Mouse (Mus musculus) liver, embryonic 12.5 days (tissue): ENCODE measurements around the gene Dlx1. TPM values are rescaled to one million over a fixed set of nuclear protein-coding genes. Genes with fewer than 3 reads are reported as not detected.

Experiments
- ATAC-seq: fragments of 200-750 bp; cut with Nextera tagmentation; 2 replicates; pipeline ENCODE4 v1.8.0; 2017; ENCODE audit warnings: moderate number of reproducible peaks, mild to moderate bottlenecking, moderate library complexity
- H3K27ac ChIP-seq: fragments of 300-500 bp; sonication (generic); 2 replicates; pipeline ENCODE4 v1.5.1; 2016; ENCODE audit warnings: mild to moderate bottlenecking
- H3K27me3 ChIP-seq: fragments of 300-500 bp; sonication (generic); replicated peaks from 2 replicates; pipeline ENCODE4 v1.6.1; 2016; ENCODE audit warnings: mild to moderate bottlenecking, moderate library complexity
- H3K36me3 ChIP-seq: fragments of 300-500 bp; sonication (generic); 2 replicates; pipeline ENCODE4 v1.6.1; 2016; ENCODE audit warnings: mild to moderate bottlenecking, moderate library complexity
- H3K4me1 ChIP-seq: fragments of 300-500 bp; sonication (generic); 2 replicates; pipeline ENCODE4 v1.6.1; 2016
- H3K4me2 ChIP-seq: fragments of 300-500 bp; sonication (generic); 2 replicates; pipeline ENCODE4 v1.6.1; 2016; ENCODE audit warnings: mild to moderate bottlenecking, moderate library complexity
- H3K4me3 ChIP-seq: fragments of 300-500 bp; sonication (generic); 2 replicates; pipeline ENCODE4 v1.5.1; 2016; ENCODE audit warnings: mild to moderate bottlenecking, moderate library complexity
- H3K9ac ChIP-seq: fragments of 300-500 bp; sonication (generic); 2 replicates; pipeline ENCODE4 v1.6.1; 2016; ENCODE audit warnings: mild to moderate bottlenecking, moderate library complexity
- H3K9me3 ChIP-seq: fragments of 300-500 bp; sonication (generic); replicated peaks from 2 replicates; pipeline ENCODE4 v1.6.1; 2016; ENCODE audit warnings: mild to moderate bottlenecking, moderate library complexity
- WGBS: fragments of 180-500 bp; shearing (Covaris S2); methylation state at CpG from one replicate; pipeline ENCODE4 v1.1.7; 2016; ENCODE audit not compliant: insufficient replicate concordance; 5-methylcytosine and 5-hydroxymethylcytosine counted together
- polyA plus RNA-seq: library from polyadenylated mRNA; unstranded; fragments of >200 nt; fragmentation: Nextera tagmentation; extraction: Ambion mirVana; gene quantifications from 2 replicates; pipeline ENCODE4 v1.2.1, GENCODE M21; 2016

Dlx1 gene
- polyA plus RNA-seq = 0.19 and 0.23 TPM in 2 replicates

GRCm38 (mm10) chr2:71528014-71528713 lies at the start of gene Dlx1:
Gene Dlx1, plus strand, starts transcription at chr2:71528113.
- H3K9ac ChIP-seq = no peak within 1 kb of the TSS
- WGBS = 3% methylated on average over 26 of the region's 26 CpGs
- no peaks in the 10 kb centered on the region for H3K9me3 ChIP-seq
- peaks cover 41% of the 10 kb centered on the region for H3K4me1 ChIP-seq
- H3K4me3 ChIP-seq = peak within 1 kb of the TSS; percentile 60
- peak within 1 kb of the TSS; percentile 95 for H3K4me2 ChIP-seq
- H3K27ac ChIP-seq = no peak within 1 kb of the TSS
- no peak for ATAC-seq
- peaks cover 98% of the 10 kb centered on the region for H3K27me3 ChIP-seq
- H3K36me3 ChIP-seq = no peaks in the 10 kb centered on the region

DNA sequence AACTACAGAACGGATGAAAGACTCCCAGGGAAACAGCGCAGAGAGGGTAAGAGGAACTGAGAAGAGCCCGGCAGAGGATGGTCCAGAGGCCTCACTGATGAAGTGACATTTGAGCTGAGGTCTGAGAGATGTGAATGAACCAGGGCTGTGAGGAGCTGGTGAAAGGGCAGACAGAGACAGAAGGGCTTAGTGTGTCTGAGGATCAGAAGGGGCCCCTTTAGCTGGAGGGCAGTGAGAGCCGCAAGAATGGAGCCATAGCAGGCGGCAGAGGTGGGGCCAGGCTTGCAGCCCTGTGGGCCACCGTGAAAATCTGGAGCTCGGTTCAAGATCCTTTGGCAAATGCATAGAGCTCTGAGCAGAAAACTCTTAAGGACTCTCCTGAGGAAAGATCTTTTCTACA lies 48.0 kb upstream of the Dlx1 start:
- no peak overlapping the region for H3K4me3 ChIP-seq
- no peak overlapping the region for H3K27ac ChIP-seq

GRCm38 (mm10) chr2:71481825-71482224 lies 46.1 kb upstream of the Dlx1 start:
- no peak for ATAC-seq
- Histone ChIP-seq H3K4me2 (no peak overlapping the region), H3K36me3 (peaks cover 11% of the 10 kb centered on the region; the same call in 1 of the 2 replicates), H3K27me3 (no peaks in the 10 kb centered on the region), H3K4me1 (peaks cover 13% of the 10 kb centered on the region), H3K4me3 (no peak overlapping the region), H3K9me3 (0 out of 2 replicates have a peak, but pooled peaks cover 3% of the 10 kb centered on the region), H3K27ac (no peak overlapping the region), H3K9ac (no peak overlapping the region)
- WGBS = 45% methylated on average over 6 of the region's 6 CpGs

More for the DNA sequence above, 48.0 kb upstream of the Dlx1 start:
- H3K27me3 ChIP-seq = no peaks in the 10 kb centered on the region
- H3K4me2 ChIP-seq = no peak overlapping the region
- H3K36me3 ChIP-seq = peaks cover 9% of the 10 kb centered on the region; the same call in 1 of the 2 replicates
- peaks cover 21% of the 10 kb centered on the region for H3K4me1 ChIP-seq
- H3K9me3 ChIP-seq = 0 out of 2 replicates have a peak, but pooled peaks cover 3% of the 10 kb centered on the region
- ATAC-seq = no peak
- H3K9ac ChIP-seq = no peak overlapping the region
- 57% methylated on average over 7 of the region's 7 CpGs for WGBS

GRCm38 (mm10) chr2:71483046-71483716 lies 44.7 kb upstream of the Dlx1 start:
- peaks cover 2% of the 10 kb centered on the region; the same call in 1 of the 2 replicates for H3K36me3 ChIP-seq
- peaks cover 13% of the 10 kb centered on the region for H3K4me1 ChIP-seq
- H3K27me3 ChIP-seq = no peaks in the 10 kb centered on the region
- ATAC-seq = no peak
- H3K4me3 ChIP-seq = no peak overlapping the region
- 79% methylated on average over 10 of the region's 10 CpGs for WGBS
- no peak overlapping the region for H3K27ac ChIP-seq
- H3K9ac ChIP-seq = no peak overlapping the region
- no peak overlapping the region for H3K4me2 ChIP-seq
- no peaks in the 10 kb centered on the region for H3K9me3 ChIP-seq

GRCm38 (mm10) chr2:71483717-71484066 lies 44.2 kb upstream of the Dlx1 start:
- 73% methylated on average over 5 of the region's 5 CpGs for WGBS
- no peak for ATAC-seq

DNA sequence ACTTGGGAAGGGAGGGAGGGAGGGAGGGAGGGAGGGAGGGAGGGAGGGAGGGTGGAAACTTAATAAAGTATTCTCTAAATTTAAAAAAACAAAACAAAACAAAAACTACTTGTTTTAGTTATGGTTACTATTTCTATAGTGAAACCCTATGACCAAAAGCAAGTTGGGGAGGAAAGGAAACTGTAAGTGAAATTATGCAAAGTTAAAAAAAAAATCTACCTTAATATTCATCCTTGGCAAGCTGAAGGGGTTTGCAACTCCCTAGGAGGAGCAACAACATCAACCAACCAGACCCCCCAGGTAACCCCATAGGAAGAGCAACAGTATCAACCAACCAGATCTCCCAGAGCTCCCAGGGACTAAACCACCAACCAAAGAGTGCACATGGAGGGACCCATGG lies 36.6 kb upstream of the Dlx1 start:
- no peaks in the 10 kb centered on the region for H3K27me3 ChIP-seq
- no peak for ATAC-seq
- H3K9ac ChIP-seq = no peak overlapping the region

More at GRCm38 (mm10) chr2:71483717-71484066, 44.2 kb upstream of the Dlx1 start:
- Histone ChIP-seq H3K36me3 (peaks cover 2% of the 10 kb centered on the region; the same call in 1 of the 2 replicates), H3K9ac (no peak overlapping the region), H3K4me3 (no peak overlapping the region), H3K4me1 (peaks cover 13% of the 10 kb centered on the region), H3K27ac (no peak overlapping the region), H3K9me3 (no peaks in the 10 kb centered on the region), H3K4me2 (no peak overlapping the region), H3K27me3 (no peaks in the 10 kb centered on the region)

DNA sequence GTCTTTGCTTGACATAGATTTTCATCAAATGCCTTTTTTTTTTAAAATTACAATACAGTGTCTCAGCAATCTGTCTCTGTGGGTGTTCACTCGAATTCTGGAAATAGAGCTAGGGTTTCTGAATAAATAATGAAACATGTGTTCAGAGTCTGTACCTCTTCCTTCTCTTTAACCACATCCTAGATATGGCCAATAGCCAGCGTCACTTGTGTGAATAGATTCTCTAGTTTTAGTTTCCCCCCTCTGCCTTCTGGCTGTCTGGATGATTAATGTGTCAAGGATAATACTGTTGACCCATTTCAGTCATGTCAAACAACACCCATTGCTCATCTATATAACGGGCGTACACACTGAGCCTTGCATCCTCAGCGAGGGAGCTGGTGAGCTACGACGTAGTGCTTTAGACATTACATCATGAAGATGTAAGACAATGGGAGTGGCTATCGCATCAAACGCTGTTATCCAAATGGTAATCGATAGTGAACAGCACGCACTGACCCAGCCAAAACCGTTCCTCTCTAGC lies 34.7 kb upstream of the Dlx1 start:
- Histone ChIP-seq H3K9ac (no peak overlapping the region), H3K4me3 (no peak overlapping the region), H3K4me2 (no peak overlapping the region), H3K27me3 (no peaks in the 10 kb centered on the region), H3K27ac (no peak overlapping the region), H3K36me3 (no peaks in the 10 kb centered on the region), H3K9me3 (no peaks in the 10 kb centered on the region), H3K4me1 (no peaks in the 10 kb centered on the region)
- WGBS = 70% methylated on average over 12 of the region's 12 CpGs
- no peak for ATAC-seq

More for the DNA sequence above, 36.6 kb upstream of the Dlx1 start:
- H3K36me3 ChIP-seq = no peaks in the 10 kb centered on the region
- no peak overlapping the region for H3K4me3 ChIP-seq
- no peak overlapping the region for H3K4me2 ChIP-seq
- H3K4me1 ChIP-seq = no peaks in the 10 kb centered on the region
- no peak overlapping the region for H3K27ac ChIP-seq
- H3K9me3 ChIP-seq = no peaks in the 10 kb centered on the region

DNA sequence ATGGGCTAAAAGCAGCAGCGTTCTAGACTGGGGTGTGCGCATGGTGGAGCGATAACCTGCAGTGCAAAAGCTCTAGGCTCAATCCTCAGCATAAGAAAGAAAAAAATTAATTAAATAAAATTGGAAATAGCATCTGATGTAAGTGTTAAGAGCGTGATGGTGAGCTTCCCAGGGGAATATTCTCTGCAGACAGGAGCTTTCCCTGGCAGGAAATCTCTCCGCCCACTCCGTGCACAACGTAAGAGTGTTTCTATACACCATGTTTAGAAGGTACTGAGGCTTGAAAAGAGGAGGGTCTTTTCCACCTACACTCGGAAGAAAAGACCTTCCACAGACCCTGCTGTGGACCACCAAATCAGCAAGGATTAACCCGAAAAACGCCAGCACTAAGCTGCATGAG lies 33.4 kb upstream of the Dlx1 start:
- H3K4me2 ChIP-seq = no peak overlapping the region
- H3K36me3 ChIP-seq = no peaks in the 10 kb centered on the region
- no peak overlapping the region for H3K9ac ChIP-seq
- H3K9me3 ChIP-seq = no peaks in the 10 kb centered on the region
- H3K4me1 ChIP-seq = 0 out of 2 replicates have a peak, but pooled peaks cover 4% of the 10 kb centered on the region
- no peak overlapping the region for H3K27ac ChIP-seq
- no peak overlapping the region for H3K4me3 ChIP-seq
- WGBS = 79% methylated on average over 10 of the region's 10 CpGs
- ATAC-seq = no peak
- no peaks in the 10 kb centered on the region for H3K27me3 ChIP-seq

GRCm38 (mm10) chr2:71494971-71495370 lies 32.9 kb upstream of the Dlx1 start:
- no peak overlapping the region for H3K9ac ChIP-seq
- no peaks in the 10 kb centered on the region for H3K36me3 ChIP-seq
- H3K4me1 ChIP-seq = 0 out of 2 replicates have a peak, but pooled peaks cover 4% of the 10 kb centered on the region
- no peak for ATAC-seq
- H3K4me2 ChIP-seq = no peak overlapping the region
- H3K27ac ChIP-seq = no peak overlapping the region
- no peaks in the 10 kb centered on the region for H3K9me3 ChIP-seq
- no peak overlapping the region for H3K4me3 ChIP-seq
- WGBS = 65% methylated on average over 4 of the region's 4 CpGs
- H3K27me3 ChIP-seq = no peaks in the 10 kb centered on the region

- Histone ChIP-seq H3K27me3 (no peaks in the 10 kb centered on the region), H3K4me1 (0 out of 2 replicates have a peak, but pooled peaks cover 4% of the 10 kb centered on the region), H3K4me3 (no peak overlapping the region), H3K9ac (no peak overlapping the region), H3K4me2 (no peak overlapping the region), H3K9me3 (no peaks in the 10 kb centered on the region), H3K36me3 (no peaks in the 10 kb centered on the region), H3K27ac (no peak overlapping the region)
- WGBS = 74% methylated on average over 5 of the region's 5 CpGs
- ATAC-seq = no peak
Measured at GRCm38 (mm10) chr2:71497175-71497574, 30.7 kb upstream of the Dlx1 start.

- no peak overlapping the region for H3K4me3 ChIP-seq
- H3K9ac ChIP-seq = no peak overlapping the region
- H3K36me3 ChIP-seq = no peaks in the 10 kb centered on the region
- 73% methylated on average over 16 of the region's 16 CpGs for WGBS
- no peaks in the 10 kb centered on the region for H3K9me3 ChIP-seq
- H3K27ac ChIP-seq = no peak overlapping the region
- no peaks in the 10 kb centered on the region for H3K27me3 ChIP-seq
- no peak for ATAC-seq
- H3K4me2 ChIP-seq = no peak overlapping the region
- 0 out of 2 replicates have a peak, but pooled peaks cover 4% of the 10 kb centered on the region for H3K4me1 ChIP-seq
Measured at GRCm38 (mm10) chr2:71499276-71500230, 28.4 kb upstream of the Dlx1 start.
